Mouse (Mus musculus) layer of hippocampus, postnatal 36 days (tissue): ENCODE measurements at regions not wholly inside any gene's neighbourhood (a gene's known extent, or its start where the extent isn't known, plus 50 kb on each side); places are given as distances from the start of the nearest gene placed in this dataset.

ENCODE experiments used
- DNase-seq, 2 experiments: peaks; one replicate each; pipeline ENCODE4 v3.0.0; 2022

DNA sequence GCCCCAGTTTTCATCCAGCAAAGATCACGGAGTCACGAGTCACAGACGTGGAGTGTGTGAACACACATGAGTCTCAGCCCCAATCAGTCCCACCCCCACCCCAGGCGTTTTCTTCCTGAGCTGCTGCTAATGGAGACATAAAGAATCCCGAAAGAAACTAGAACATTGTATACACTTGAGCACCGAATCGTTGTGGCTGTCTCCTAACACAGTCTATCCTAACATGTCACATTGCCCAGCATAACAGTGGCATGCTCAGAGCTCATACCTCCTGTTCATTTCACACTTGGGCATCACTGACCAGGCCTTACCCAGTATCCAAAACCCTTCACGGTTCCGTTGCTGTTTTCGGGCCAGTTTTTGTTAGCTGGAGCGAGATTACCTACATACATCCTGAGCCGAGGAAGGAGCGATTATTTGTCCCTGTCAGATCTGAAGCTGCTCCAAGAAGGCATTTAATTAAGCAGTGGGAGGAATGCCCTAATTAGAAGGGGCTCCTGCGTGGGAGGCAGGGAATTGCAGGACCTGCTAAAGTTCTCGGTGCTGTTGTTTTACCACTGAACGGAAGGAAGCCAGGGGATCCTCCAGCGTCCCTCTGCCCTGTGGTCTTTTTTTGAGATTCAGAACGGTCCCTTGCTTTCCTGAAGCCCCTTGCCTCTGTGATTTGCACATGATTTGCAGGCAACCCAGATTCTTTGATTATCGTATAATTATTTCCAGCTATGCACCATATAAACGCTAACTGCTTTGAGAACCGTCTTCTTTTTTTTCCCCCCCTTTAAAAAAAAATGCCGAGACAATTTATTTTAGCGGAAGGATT lies 53.4 kb upstream of the Nap1l1 start:
- peak; percentile 6 to 10 for DNase-seq

DNA sequence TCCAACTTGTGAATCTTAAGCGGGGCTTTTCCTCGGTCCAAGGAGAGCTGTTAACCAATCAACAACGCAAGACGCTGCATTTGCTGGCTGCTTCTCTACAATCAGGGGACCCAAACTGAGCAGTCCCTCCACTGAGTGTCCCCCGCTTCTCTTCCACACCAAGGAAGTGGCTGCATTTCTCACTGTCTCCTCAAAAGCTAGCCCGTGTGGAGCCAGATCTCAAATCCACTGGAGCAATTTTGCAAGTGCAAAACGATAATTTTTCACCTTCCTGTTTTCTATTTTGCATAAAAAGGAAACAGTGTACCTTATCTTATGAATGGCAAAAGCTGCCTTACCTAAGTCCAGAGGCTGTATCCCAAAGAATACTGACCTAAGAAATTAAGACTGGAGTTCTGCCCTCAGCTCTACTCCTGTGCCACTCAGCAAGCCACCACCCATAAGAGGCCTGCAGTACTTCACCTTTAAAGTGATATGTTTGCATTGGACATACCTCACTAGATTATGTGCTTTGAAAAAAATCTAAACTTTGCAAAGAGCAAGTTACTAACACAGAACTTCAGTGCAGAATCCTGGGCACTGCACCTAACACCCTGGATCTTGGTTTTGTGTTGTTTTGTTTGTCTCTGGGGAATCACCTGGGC lies 52.7 kb upstream of the Nap1l1 start:
- DNase-seq = no peak

DNA sequence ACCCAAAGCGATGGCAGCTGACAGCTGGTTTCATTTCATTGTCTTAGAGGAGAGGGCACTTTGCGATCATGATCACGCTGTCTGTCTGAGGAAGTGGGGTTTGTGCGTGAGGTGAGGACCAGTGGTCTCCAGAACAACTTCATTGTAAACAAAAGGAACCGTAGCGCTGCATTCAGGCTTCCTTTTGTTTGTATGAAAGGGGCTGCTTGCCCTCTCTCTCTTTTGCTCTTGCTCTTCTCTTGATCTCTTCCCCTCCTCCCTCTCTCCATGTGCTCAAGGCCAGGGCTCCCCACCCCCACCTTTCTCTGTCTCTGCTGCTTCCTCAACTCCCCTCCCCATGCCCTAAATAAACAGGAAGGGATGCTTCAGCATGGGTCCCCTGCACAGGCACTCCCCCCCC lies 51.0 kb upstream of the Nap1l1 start:
- no peak for DNase-seq

DNA sequence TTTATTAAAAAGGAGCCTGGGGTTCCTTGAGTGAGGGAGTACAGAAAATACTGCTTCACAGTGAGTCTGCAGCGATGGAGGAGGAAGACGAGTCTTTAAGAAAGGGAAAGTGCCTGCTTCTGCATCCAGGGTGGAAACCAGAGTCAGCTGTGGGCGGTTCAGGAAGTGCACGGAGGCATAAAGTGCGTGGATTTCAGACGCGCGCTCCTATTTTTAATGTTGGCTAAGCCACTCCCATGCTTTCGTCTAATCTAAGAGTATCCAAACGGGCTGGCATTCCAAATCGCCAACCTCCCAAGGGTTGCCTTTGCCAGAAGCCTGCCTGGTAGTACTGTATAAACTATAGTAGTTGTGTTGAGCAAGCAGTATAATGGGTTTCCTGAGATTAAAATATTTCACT lies 50.4 kb upstream of the Nap1l1 start:
- peak; percentile 9 to 14 for DNase-seq
